Mouse (Mus musculus): ENCODE measurements around the gene Gjb1.

Gjb1 gene

GRCm38 (mm10) chrX:101418946-101419724, 43.0 kb downstream of the Gjb1 start:
- peak; percentile 54 to 81 for DNase-seq

DNA sequence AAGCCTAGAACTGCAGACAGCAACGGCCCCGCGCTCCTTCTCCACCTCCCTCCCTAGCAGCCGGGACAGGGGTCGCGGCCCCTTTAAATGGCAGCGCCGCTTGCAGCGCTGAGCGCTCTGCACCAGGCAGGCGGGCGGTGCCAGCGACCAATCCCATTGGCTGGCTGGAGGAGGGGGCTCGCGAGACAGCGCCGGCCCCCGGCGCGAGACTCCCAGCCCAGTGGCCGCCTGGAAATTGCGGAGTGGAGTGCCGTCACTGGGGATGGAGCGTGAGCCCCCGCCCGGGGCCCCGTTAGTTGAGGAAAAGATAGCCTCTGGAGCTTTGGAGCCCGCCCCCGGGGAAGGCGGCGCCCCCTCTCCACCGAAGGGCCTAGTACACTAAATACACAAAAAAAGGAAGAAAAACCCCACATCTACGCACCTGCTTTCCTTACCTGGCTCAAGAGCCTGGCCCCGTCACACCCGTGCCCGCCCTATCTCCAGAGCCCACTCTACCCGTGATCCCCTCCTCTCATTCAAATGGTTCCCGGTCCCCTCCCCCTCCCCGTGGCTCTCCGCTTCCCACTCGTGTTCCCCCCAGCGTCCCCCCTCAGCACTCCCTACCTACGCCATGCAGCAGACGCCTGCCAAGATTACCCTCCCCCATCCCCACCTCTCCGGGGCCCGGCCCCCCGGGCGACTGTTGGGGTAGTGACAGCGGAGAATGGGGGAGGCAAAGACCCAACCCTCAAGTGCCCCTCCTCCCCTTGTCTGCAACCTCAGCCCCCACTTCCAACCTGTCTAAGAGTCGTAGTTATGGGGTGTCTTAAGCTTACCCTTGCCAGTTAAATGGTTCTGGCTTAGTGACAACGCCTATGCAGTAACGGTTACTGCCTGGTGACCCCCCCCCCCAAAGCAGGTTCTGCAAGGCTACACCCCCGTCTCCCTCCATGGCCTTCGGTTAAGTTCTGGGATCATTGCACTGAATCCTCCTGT, 43.8 kb downstream of the Gjb1 start:
- DNase-seq = peak; percentile 88 to 92

DNA sequence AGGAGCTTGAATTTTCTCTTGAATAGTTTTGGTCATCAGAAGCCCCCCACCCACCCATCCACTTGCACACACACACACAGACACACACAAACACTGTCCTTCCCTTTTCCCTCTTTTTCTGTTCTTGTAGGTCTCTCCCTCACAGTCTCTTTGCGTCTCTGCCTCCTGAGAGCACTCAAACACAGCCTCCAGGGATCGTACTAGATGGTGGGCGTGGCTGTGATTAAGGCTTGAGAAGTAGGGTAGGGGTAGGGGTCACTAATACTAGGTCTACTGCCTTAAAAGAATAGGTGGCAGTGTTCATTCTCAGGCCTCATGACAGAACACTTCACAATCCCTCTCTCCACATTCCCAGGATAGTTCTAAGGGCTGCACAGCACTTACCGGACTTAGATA, 44.5 kb downstream of the Gjb1 start, which contains the start of gene Zmym3:
Gene Zmym3, minus strand, starts transcription at position 150 of the 396 bp plus-strand sequence.
- DNase-seq = no peak

GRCm38 (mm10) chrX:101423462-101423861, 47.3 kb downstream of the Gjb1 start:
- no peak for DNase-seq

DNA sequence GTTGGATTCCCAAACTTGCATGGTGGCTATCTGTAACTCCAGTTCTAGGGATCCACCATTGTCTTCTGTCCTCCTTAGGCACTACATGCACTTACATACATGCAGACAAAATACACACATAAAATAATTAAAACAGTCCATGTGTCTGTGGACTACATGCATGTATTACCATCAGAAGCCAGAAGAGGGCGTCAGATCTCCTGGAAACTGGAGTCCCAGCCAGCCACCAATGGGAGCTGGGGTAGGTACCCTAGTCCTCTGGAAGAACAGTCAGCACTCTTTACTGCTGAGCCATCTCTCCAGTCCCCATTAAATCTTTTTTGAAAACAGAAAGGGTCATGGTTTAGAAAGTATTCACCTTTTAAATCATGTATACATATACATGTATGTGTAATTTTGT, 51.6 kb downstream of the Gjb1 start:
- peak in 1 of 2 experiments; percentile 12 for DNase-seq

DNA sequence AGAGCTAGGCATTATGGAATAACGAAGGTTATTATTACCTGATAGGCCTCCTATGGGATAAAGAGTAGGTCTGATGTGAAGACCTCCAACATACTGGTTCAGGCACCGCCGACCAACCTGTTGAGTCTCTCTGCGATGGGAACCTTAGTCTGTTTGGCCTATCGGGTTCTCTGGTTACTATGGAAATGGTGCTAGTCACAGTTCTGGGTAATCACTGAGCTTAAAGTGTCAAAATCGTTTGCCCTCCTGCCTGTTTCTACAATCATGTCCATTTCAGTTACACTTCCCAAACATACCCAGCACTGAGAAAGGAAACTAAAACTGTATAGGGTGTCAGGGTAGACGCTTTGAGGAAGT, 52.6 kb downstream of the Gjb1 start:
- DNase-seq = peak; percentile 19 to 21

GRCm38 (mm10) chrX:101429142-101429949, 53.2 kb downstream of the Gjb1 start, which contains the start of gene Nono:
Gene Nono, plus strand, starts transcription at chrX:101429318.
- peak; percentile 78 to 89 for DNase-seq

DNA sequence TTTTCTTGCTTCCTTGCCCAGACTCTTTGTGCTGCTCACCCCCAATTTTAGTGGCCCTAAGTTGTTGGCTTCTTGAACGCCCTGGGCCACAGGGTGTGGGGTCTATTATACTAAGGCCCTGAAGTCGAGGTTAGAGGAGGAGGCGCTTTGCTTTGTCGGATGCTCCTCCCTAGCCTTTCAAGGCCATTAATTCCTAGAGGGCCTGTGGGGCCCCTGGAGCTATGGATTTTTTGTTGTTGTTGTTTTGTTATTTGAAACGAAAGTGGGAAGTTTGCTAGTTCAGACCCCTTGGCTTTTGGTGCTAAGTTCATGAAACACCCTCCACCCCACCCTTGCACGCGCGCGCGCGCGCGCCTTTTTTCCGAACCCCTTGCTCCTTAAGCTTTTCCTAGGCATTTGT, 53.8 kb downstream of the Gjb1 start:
- peak in 1 of 2 experiments; percentile 11 for DNase-seq
